Mouse (Mus musculus) hindbrain, embryonic 14.5 days (tissue): ENCODE results near the gene Ola1. TPM values are rescaled to one million over a fixed set of nuclear protein-coding genes. Genes with fewer than 3 reads are reported as not detected.

Source experiments
- ATAC-seq: fragments of 200-750 bp; cut with Nextera tagmentation; 2 replicates; pipeline ENCODE4 v1.8.0; 2017; ENCODE audit warnings: moderate number of reproducible peaks, mild to moderate bottlenecking, moderate TSS enrichment, moderate library complexity; ENCODE audit not compliant: low FRiP score
- DNase-seq: peaks from one replicate; pipeline ENCODE4 v3.0.0-alpha.2; 2015; ENCODE audit warnings: low spot score
- H3K27ac ChIP-seq: fragments of 300-500 bp; sonication (generic); 2 replicates; pipeline ENCODE4 v1.5.1; 2014; ENCODE audit warnings: mild to moderate bottlenecking, moderate library complexity
- H3K27me3 ChIP-seq: fragments of 300-500 bp; sonication (generic); 2 replicates; pipeline ENCODE4 v1.6.1; 2014; ENCODE audit warnings: mild to moderate bottlenecking, low read length, mixed read lengths; ENCODE audit not compliant: control insufficient read depth, insufficient read depth
- H3K36me3 ChIP-seq: fragments of 300-500 bp; sonication (generic); replicated peaks from 2 replicates; pipeline ENCODE4 v1.6.1; 2014; ENCODE audit not compliant: control insufficient read depth, insufficient read depth
- H3K4me1 ChIP-seq: fragments of 300-500 bp; sonication (generic); replicated peaks from 2 replicates; pipeline ENCODE4 v1.6.1; 2014; ENCODE audit warnings: antibody characterized with exemption, low read length, mixed read lengths; ENCODE audit not compliant: control insufficient read depth, insufficient read depth
- H3K4me2 ChIP-seq: fragments of 300-500 bp; sonication (generic); replicated peaks from 2 replicates; pipeline ENCODE4 v1.6.1; 2014; ENCODE audit warnings: mild to moderate bottlenecking, moderate library complexity
- H3K4me3 ChIP-seq: fragments of 300-500 bp; sonication (generic); replicated peaks from 2 replicates; pipeline ENCODE4 v1.5.1; 2014; ENCODE audit warnings: mild to moderate bottlenecking, low read length
- H3K9ac ChIP-seq: fragments of 300-500 bp; sonication (generic); 2 replicates; pipeline ENCODE4 v1.6.1; 2014
- H3K9me3 ChIP-seq: fragments of 300-500 bp; sonication (generic); 2 replicates; pipeline ENCODE4 v1.6.1; 2016; ENCODE audit warnings: low read length; ENCODE audit not compliant: control insufficient read depth
- WGBS: fragments of 180-500 bp; shearing (Covaris S2); extraction: QIAGEN DNeasy Blood & Tissue Kit; methylation state at CpG from one replicate; pipeline ENCODE4 v1.1.7; 2014; 5-methylcytosine and 5-hydroxymethylcytosine counted together
- polyA plus RNA-seq: library from polyadenylated mRNA; unstranded; fragments of >200 nt; fragmentation: Nextera tagmentation; extraction: Ambion mirVana; gene quantifications from 2 replicates; pipeline ENCODE4 v1.2.1, GENCODE M21; 2014

The Ola1 gene
- polyA plus RNA-seq, 1 experiment from 2014 or later = 100 TPM

DNA sequence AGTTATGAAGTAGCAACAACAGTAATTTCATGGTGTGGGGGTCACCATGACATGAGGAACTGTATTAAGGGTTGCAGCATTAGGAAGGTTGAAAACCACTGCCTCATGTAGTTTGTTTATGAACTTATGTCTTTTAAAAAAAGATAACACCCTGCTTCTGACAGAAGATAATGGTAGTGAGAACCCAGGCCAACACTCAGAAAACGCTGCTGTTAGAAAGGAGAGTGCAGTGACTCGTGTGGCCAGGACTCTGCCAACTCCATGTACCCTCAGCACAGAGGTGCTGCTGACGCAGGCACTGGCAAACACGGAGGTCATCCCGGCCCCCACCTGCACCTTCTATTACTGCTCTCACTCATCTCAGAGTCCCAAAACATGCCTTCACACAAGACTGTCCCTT lies 111.6 kb downstream of the Ola1 start:
- H3K9me3 ChIP-seq = no peaks in the 10 kb centered on the region
- DNase-seq (no peak), ATAC-seq (no peak)
- H3K4me3 ChIP-seq = no peak overlapping the region
- no peak overlapping the region for H3K4me2 ChIP-seq
- H3K27me3 ChIP-seq = no peaks in the 10 kb centered on the region
- H3K27ac ChIP-seq = no peak overlapping the region
- WGBS = 91% methylated on average over 5 of the region's 5 CpGs
- H3K4me1 ChIP-seq = no peaks in the 10 kb centered on the region
- H3K36me3 ChIP-seq = no peaks in the 10 kb centered on the region
- no peak overlapping the region for H3K9ac ChIP-seq

GRCm38 (mm10) chr2:73096491-73096890 lies 122.2 kb downstream of the Ola1 start:
- H3K9me3 ChIP-seq = no peaks in the 10 kb centered on the region
- no peak overlapping the region for H3K27ac ChIP-seq
- no peak overlapping the region for H3K9ac ChIP-seq
- H3K4me1 ChIP-seq = peaks cover 5% of the 10 kb centered on the region
- 84% methylated on average over 3 of the region's 3 CpGs for WGBS
- H3K27me3 ChIP-seq = no peaks in the 10 kb centered on the region
- H3K4me3 ChIP-seq = no peak overlapping the region
- H3K4me2 ChIP-seq = no peak overlapping the region
- no peak for ATAC-seq
- no peak for DNase-seq
- H3K36me3 ChIP-seq = no peaks in the 10 kb centered on the region

DNA sequence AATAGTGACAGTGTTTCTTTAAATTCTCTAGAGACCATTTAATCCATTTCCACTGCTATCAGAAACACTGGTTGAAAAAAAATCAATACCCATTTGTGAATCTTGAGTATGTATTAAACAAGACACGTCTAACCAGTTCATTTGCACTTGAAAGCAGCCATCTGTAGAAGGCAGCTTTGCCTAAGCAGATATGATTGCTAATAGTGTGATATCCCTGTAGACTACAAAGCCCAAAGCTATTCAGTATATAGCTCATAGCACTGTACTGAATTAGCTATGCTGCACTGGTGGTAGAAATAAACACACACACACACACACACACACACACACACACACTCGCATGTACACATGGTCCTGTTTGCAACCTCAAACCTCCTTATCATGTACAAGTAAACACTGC lies 123.4 kb downstream of the Ola1 start:
- no peak for ATAC-seq
- no peak for DNase-seq
- H3K4me2 ChIP-seq = no peak overlapping the region
- H3K9ac ChIP-seq = no peak overlapping the region
- H3K4me1 ChIP-seq = peaks cover 5% of the 10 kb centered on the region
- no peak overlapping the region for H3K4me3 ChIP-seq
- H3K9me3 ChIP-seq = no peaks in the 10 kb centered on the region
- no peaks in the 10 kb centered on the region for H3K27me3 ChIP-seq
- no peaks in the 10 kb centered on the region for H3K36me3 ChIP-seq
- H3K27ac ChIP-seq = no peak overlapping the region
- 46% methylated on average over 2 of the region's 2 CpGs for WGBS

DNA sequence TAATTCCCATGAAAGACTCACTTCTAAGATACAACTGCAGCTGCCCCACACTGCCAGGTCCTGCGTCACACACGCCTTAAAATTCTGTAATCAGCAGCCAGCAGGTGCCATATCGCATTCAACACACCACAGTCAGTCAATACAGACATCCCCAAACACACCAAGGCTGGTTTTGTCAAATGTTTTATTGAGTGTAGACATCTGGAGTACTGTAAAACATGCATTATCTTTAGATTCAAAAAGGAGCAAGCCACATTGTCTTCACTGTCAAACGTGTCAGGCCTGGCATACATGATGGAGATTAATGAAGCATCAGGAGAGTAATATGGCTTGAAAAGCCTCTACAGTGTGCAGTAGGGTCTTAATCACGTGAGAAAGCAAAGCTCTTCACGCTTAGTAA lies 125.7 kb downstream of the Ola1 start:
- Histone ChIP-seq H3K9ac (no peak overlapping the region), H3K4me1 (no peaks in the 10 kb centered on the region; the same call in 1 of the 2 replicates), H3K4me2 (no peak overlapping the region), H3K27ac (no peak overlapping the region), H3K36me3 (no peaks in the 10 kb centered on the region), H3K27me3 (no peaks in the 10 kb centered on the region), H3K4me3 (no peak overlapping the region), H3K9me3 (no peaks in the 10 kb centered on the region)
- DNase-seq (no peak), ATAC-seq (no peak; the same call in 1 of the 2 replicates)
- 38% methylated on average over 6 of the region's 6 CpGs for WGBS

- Histone ChIP-seq H3K9ac (no peak overlapping the region), H3K36me3 (no peaks in the 10 kb centered on the region), H3K4me3 (no peak overlapping the region), H3K27me3 (no peaks in the 10 kb centered on the region), H3K4me1 (peaks cover under 1% of the 10 kb centered on the region; the same call in 1 of the 2 replicates), H3K9me3 (no peaks in the 10 kb centered on the region), H3K4me2 (no peak overlapping the region), H3K27ac (no peak overlapping the region)
- WGBS = 90% methylated on average over 8 of the region's 8 CpGs
- DNase-seq (no peak), ATAC-seq (no peak)
These were observed 127.4 kb downstream of the Ola1 start for GRCm38 (mm10) chr2:73091302-73091701.

- Histone ChIP-seq H3K4me2 (no peak overlapping the region), H3K4me3 (no peak overlapping the region), H3K27me3 (no peaks in the 10 kb centered on the region), H3K27ac (no peak overlapping the region), H3K4me1 (peaks cover 8% of the 10 kb centered on the region; the same call in 1 of the 2 replicates), H3K36me3 (no peaks in the 10 kb centered on the region), H3K9me3 (no peaks in the 10 kb centered on the region), H3K9ac (no peak overlapping the region)
- ATAC-seq (no peak), DNase-seq (no peak)
- 67% methylated on average over 3 of the region's 3 CpGs for WGBS
These were observed 131.1 kb downstream of the Ola1 start for GRCm38 (mm10) chr2:73087641-73088040.

GRCm38 (mm10) chr2:73085669-73086304 lies 132.9 kb downstream of the Ola1 start:
- Histone ChIP-seq H3K36me3 (no peaks in the 10 kb centered on the region), H3K27me3 (no peaks in the 10 kb centered on the region), H3K9ac (no peak overlapping the region), H3K4me2 (no peak overlapping the region), H3K27ac (no peak overlapping the region), H3K9me3 (no peaks in the 10 kb centered on the region), H3K4me1 (peaks cover 8% of the 10 kb centered on the region; the same call in 1 of the 2 replicates), H3K4me3 (no peak overlapping the region)
- DNase-seq (peak; percentile 72), ATAC-seq (peak; percentile 81; the same call in 1 of the 2 replicates)
- 13% methylated on average over 8 of the region's 8 CpGs for WGBS

DNA sequence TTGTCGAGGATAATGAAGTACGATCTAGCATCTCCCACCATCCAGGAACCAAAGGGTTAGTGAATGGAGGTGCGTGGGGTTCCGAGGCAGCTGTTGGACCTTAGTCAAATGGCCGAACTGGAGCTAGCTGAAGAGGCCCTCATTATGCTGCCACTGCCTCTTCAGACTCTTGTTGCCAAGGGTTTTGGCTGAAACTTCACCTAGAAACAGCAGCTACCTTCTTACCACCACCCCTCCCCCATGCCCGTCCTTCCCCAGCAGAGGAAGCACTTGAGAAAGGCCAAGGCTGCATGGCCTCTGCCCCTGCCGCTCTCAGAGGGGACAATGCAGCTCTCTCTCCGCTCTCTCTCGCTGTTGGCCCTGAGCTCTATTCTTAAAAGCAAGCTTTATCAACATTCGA lies 136.2 kb downstream of the Ola1 start:
- DNase-seq = no peak
- WGBS = 46% methylated on average over 10 of the region's 10 CpGs

DNA sequence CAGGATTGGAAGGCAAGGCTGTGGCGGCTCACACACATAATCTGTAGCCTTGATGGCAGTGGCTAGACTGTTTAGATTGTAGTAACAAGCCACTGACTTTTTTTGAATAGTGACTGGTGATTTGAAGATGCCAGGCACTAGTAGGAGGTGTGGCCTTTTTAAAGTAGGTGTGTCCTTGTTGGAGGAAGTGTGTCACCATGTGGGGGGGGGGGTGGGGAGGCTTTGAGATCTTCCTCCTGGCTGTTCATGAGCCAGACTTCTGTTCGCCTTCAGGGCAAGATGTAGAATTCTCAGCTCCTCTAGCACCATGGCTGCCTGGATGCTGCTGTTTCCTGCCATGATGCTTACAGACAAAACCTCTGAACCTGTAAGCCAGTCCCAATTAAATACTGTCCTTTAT lies 136.9 kb downstream of the Ola1 start:
- Histone ChIP-seq H3K27ac (no peak overlapping the region), H3K27me3 (no peaks in the 10 kb centered on the region), H3K9me3 (no peaks in the 10 kb centered on the region), H3K4me2 (no peak overlapping the region), H3K36me3 (no peaks in the 10 kb centered on the region), H3K4me1 (peaks cover 8% of the 10 kb centered on the region; the same call in 1 of the 2 replicates), H3K9ac (no peak overlapping the region), H3K4me3 (no peak overlapping the region)
- ATAC-seq (no peak), DNase-seq (no peak)
- WGBS = 94% methylated on average over 2 of the region's 2 CpGs

More for the DNA sequence above, 136.2 kb downstream of the Ola1 start:
- H3K4me1 ChIP-seq = peaks cover 8% of the 10 kb centered on the region; the same call in 1 of the 2 replicates
- H3K9ac ChIP-seq = no peak overlapping the region
- H3K27me3 ChIP-seq = no peaks in the 10 kb centered on the region
- no peak overlapping the region for H3K4me3 ChIP-seq
- no peak overlapping the region for H3K27ac ChIP-seq
- no peak overlapping the region for H3K4me2 ChIP-seq
- H3K36me3 ChIP-seq = no peaks in the 10 kb centered on the region
- no peaks in the 10 kb centered on the region for H3K9me3 ChIP-seq
- ATAC-seq = no peak

DNA sequence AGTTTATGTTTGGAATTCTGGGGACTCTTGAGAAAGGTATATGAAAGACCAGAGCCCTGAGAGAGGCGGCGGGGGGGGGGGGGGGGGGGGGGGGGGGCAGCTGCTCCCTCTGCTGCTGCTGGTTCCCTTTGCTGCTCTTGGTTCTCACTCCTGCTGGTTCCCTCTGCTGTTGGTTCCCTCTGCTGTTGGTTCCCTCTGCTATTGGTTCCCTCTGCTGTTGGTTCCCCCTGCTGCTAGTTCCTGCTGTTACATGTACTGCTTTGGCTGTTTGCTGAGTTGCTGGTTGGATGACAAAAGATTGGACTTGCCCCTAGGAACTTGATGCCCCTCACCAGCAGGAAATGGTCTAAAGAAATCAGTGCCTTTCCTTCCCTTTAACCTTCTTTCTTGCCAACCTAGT lies 138.6 kb downstream of the Ola1 start:
- Histone ChIP-seq H3K9ac (no peak overlapping the region), H3K4me1 (no peaks in the 10 kb centered on the region), H3K27ac (no peak overlapping the region), H3K4me2 (no peak overlapping the region), H3K36me3 (no peaks in the 10 kb centered on the region), H3K4me3 (no peak overlapping the region), H3K9me3 (no peaks in the 10 kb centered on the region), H3K27me3 (no peaks in the 10 kb centered on the region)
- DNase-seq (no peak), ATAC-seq (no peak)
- no CpG with 5 or more reads among the region's 2 CpGs for WGBS
